Mouse (Mus musculus) spleen, adult 2 months (tissue): ENCODE data around the gene Grhl3. TPM values are rescaled to one million over a fixed set of nuclear protein-coding genes. Genes with fewer than 3 reads are reported as not detected.

Source experiments
- DNase-seq, 2 experiments: peaks; one replicate each; pipeline versions ENCODE4 v3.0.0 to v3.0.0-alpha.2; 2012 to 2021; ENCODE audit warnings: low spot score in 2 of 2, low read depth in 1 of 2
- H3K27ac ChIP-seq: fragments of 200-500 bp; 2 replicates; pipeline ENCODE4 v1.5.1; 2012; ENCODE audit warnings: low read length, inconsistent platforms; ENCODE audit not compliant: insufficient read depth
- H3K27me3 ChIP-seq: fragments of 200-500 bp; 2 replicates; pipeline ENCODE4 v1.6.1; 2012; ENCODE audit warnings: mild to moderate bottlenecking, moderate library complexity, low read length, inconsistent platforms; ENCODE audit not compliant: control insufficient read depth, insufficient read depth
- H3K36me3 ChIP-seq: fragments of 200-500 bp; 2 replicates; pipeline ENCODE4 v1.6.1; 2012; ENCODE audit warnings: mild to moderate bottlenecking, low read length, inconsistent platforms; ENCODE audit not compliant: control insufficient read depth, insufficient read depth
- H3K4me1 ChIP-seq: fragments of 200-500 bp; 2 replicates; pipeline ENCODE4 v1.6.1; 2011; ENCODE audit warnings: inconsistent platforms; ENCODE audit not compliant: control insufficient read depth, insufficient read depth, insufficient read length
- H3K4me3 ChIP-seq: fragments of 200-500 bp; 2 replicates; pipeline ENCODE4 v1.5.1; 2011; ENCODE audit warnings: mild to moderate bottlenecking, inconsistent platforms; ENCODE audit not compliant: insufficient read depth, insufficient read length; ENCODE audit errors: extremely low read depth
- CTCF ChIP-seq: fragments of 200-500 bp; IDR thresholded peaks from 2 replicates; pipeline ENCODE4 v1.5.1; 2011; ENCODE audit warnings: mild to moderate bottlenecking, inconsistent platforms; ENCODE audit not compliant: insufficient read depth, insufficient read length, insufficient replicate concordance; ENCODE audit errors: extremely low read depth
- POLR2A ChIP-seq: fragments of 200-500 bp; IDR thresholded peaks from 2 replicates; pipeline ENCODE4 v1.6.1; 2011; ENCODE audit warnings: low read depth, low read length, inconsistent platforms
- WGBS: fragments of 180-500 bp; shearing (Covaris S2); methylation state at CpG from one replicate; pipeline ENCODE4 v1.1.7; 2018; 5-methylcytosine and 5-hydroxymethylcytosine counted together
- polyA plus RNA-seq: library from polyadenylated mRNA; depleted of rRNA; stranded (reverse); fragments of >200 nt; gene quantifications from 2 replicates; pipeline ENCODE4 v1.2.3, GENCODE M21; 2012

Gene Grhl3
- polyA plus RNA-seq, 1 experiment, result 0.12 TPM

DNA sequence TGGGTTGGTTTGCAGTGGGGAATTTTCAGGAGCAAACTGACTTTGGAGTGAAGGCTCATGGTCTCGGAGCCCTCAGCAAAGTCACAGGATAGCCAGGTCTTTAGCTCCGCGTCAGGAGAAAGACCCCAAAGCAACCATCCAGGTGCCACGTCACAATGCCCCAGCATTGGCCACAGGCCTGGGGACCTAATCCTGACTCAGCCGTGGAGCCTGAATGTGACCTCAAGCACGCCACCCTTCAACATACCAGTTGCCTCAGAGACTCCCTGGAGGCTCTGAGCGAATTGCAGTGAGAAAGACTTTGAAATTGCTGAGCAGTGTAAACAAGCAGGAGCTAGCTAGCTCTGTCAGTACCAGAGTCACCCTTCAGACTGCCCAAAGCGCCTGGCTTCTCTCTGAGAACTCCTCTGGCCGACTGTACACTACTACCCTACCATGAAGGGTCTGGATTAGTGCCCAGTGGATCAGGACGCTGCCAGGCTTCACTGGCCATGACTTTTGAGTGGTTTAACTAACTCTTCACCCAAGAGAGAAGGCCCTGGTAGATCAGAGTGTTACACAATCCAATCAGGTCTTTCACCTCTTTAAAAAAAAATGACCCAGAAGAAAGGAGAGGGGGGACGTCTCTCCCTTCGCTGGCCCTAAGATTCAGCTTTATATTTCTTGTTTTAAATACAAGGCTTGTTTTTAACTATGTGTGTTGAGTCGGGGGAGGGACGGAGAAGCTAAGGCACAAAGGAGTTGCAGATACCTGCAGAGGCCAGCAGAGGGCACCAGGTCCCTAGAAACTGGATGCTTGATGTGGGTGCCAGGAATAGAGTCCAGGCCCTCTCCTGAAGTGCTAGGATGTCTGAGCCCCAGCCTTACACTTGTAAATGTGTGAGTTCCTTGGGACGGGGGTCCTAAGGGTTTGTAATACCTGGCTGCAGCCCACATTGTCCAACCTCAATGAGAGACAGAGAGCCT, 56.8 kb downstream of the Grhl3 start:
- Histone ChIP-seq H3K36me3 (no peaks in the 10 kb centered on the region), H3K4me3 (no peak overlapping the region), H3K27ac (no peak overlapping the region), H3K4me1 (no peaks in the 10 kb centered on the region; the same call in 1 of the 2 replicates), H3K27me3 (no peaks in the 10 kb centered on the region)
- DNase-seq, result peak in 1 of 2 experiments; percentile 40
- WGBS, result 59% methylated on average over 15 of the region's 15 CpGs
- TF ChIP-seq CTCF (peak; percentile 85; the same call in 1 of the 2 replicates), POLR2A (no peak)

DNA sequence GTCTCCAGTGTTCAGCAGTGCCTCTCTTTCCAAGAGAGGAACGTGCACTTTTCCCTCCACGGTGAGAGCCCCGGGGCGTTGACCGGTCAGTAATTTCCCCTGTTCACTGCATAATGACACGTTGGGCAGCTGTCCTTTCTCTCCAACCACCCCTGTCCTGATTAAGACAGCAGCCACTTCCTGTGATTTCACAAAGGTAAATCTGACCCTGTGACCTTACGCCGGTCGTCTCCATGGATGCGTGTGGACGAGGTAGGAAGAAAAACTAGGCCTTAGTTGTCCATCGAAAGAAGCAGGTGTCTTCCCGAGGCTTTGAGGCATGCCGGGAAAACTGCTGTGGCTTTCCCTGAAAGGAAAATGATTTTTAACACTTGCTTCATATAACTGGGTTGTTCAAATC, 58.5 kb downstream of the Grhl3 start:
- Histone ChIP-seq H3K4me1 (no peaks in the 10 kb centered on the region; the same call in 1 of the 2 replicates), H3K27me3 (no peaks in the 10 kb centered on the region), H3K4me3 (no peak overlapping the region), H3K27ac (no peak overlapping the region), H3K36me3 (no peaks in the 10 kb centered on the region)
- DNase-seq, result no peak
- TF ChIP-seq CTCF (no peak), POLR2A (no peak)
- 91% methylated on average over 14 of the region's 14 CpGs for WGBS

DNA sequence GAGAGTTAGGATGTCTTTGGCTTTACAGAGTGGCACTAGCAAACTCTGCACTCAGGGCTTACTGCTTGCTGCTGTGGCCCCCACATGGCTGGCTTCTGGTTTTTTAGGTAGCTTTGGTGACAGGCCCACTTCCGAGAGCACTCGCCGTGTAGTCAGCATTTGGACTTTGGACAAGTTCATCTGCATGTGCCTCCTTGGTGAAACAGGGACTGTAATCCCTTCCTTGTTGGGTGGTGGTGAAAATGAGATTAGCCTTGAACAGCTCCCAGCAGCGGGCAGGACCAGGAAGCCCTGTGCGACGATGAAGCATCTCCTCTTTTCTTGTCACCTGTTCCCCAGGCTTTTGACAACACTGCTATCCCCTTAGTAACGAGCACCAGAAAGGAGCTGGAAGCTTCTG, 59.6 kb downstream of the Grhl3 start:
- DNase-seq, result no peak
- Histone ChIP-seq H3K27ac (no peak overlapping the region), H3K27me3 (no peaks in the 10 kb centered on the region), H3K36me3 (no peaks in the 10 kb centered on the region), H3K4me3 (no peak overlapping the region), H3K4me1 (no peaks in the 10 kb centered on the region; the same call in 1 of the 2 replicates)
- WGBS, result 85% methylated on average over 7 of the region's 7 CpGs
- TF ChIP-seq CTCF (no peak), POLR2A (no peak)

DNA sequence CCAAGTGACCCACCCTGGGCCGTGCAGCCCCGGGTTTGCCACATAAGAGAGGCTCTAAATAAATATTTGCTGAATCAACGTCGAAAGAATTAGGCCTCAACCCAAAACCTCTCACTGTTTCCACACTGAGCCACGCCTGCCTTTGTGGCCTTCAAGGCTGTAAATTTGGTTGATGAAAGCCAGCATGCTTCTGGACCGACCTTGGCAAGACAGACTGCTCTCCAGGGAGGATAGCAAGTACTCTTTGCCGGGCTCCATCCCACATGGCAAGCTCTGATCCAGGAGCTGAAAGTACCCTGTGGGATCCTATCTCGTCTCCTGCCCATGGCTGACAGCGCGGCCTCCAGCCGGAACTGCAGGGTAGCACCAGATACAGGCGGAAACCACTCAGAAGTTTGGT, 63.9 kb downstream of the Grhl3 start:
- Histone ChIP-seq H3K4me3 (no peak overlapping the region), H3K27me3 (0 out of 2 replicates have a peak, but pooled peaks cover 1% of the 10 kb centered on the region), H3K4me1 (no peaks in the 10 kb centered on the region; the same call in 1 of the 2 replicates), H3K36me3 (no peaks in the 10 kb centered on the region), H3K27ac (no peak overlapping the region)
- no peak for DNase-seq
- 84% methylated on average over 12 of the region's 12 CpGs for WGBS
- TF ChIP-seq CTCF (no peak), POLR2A (no peak)

DNA sequence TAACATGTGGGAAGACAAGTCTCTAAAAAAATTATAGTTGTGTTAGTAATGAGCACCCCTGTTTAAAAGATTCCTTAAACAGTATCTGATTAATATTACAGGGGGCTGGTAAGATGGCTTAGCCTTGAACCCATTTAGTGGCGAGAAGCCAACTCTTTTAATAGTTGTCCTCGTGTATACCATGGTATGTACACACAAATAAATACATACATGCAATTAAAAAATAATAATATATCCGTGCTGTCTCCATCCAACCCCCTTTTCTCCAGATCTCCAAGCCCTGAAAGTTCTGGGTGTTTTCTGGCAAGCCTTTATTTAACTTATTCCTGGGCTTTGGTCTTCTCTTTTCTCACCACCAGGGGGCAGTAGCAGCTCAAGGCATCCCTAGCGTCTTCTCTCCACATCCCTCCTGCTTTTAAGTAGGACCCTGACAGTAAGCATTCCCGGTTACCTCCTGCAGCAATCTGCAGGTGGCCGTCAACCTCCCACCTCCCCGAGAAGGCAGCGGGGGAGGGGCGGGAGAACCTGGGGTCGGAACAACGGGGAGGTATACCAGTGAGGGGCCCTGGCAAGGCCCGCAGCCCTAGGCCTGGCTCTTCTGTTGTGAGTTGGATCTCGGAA, 64.9 kb downstream of the Grhl3 start:
- Histone ChIP-seq H3K4me1 (no peaks in the 10 kb centered on the region; the same call in 1 of the 2 replicates), H3K36me3 (no peaks in the 10 kb centered on the region), H3K27me3 (0 out of 2 replicates have a peak, but pooled peaks cover 1% of the 10 kb centered on the region), H3K27ac (no peak overlapping the region), H3K4me3 (no peak overlapping the region)
- 35% methylated on average over 13 of the region's 13 CpGs for WGBS
- TF ChIP-seq CTCF (peak; percentile 50; the same call in 1 of the 2 replicates), POLR2A (no peak)
- no peak for DNase-seq

DNA sequence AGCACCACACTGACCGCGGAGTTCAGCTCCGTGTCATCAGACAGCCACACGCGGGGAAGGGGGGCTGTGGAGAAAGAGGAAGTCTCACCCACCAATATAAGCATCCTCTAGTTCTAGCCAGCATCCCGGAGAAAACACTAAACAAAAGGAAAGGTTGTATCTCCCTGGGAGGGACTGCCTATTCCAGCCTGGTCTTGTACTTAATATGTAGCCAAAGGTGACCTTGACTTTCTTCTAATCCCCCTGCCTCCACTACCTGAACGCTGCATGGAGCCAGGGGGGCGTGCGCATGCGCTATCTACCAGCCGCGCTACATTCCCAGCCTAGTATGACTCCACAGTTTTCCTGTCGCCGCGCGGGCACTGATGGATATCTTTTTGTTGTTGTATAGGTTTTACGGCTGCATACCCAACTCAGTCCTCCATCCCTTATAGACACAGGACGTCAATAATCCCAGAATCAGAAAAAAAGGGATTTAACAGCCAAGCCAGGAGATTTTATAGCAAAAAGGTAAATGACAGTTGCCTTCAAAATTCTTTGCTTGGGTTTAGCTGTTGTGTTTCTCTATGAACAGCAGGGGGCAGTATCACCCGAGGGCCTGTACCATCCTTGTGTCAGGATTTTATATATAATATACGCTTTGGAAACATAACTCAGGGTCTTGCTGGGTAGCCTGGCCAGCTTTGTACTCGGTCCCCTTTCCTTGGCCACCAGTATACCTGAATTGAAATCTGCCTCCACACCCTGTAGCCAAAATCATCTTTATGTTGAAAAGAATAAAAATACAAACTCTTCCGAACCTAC, 65.7 kb downstream of the Grhl3 start:
- H3K27me3 ChIP-seq, result 0 out of 2 replicates have a peak, but pooled peaks cover 1% of the 10 kb centered on the region
- H3K4me3 ChIP-seq, result no peak overlapping the region
- DNase-seq, result no peak
- WGBS, result 11% methylated on average over 22 of the region's 22 CpGs
- TF ChIP-seq POLR2A (no peak), CTCF (no peak)
- no peaks in the 10 kb centered on the region; the same call in 1 of the 2 replicates for H3K4me1 ChIP-seq
- H3K27ac ChIP-seq, result no peak overlapping the region
- H3K36me3 ChIP-seq, result no peaks in the 10 kb centered on the region
